Mouse (Mus musculus): ENCODE results near the gene Adamts9. TPM values are rescaled to one million over a fixed set of nuclear protein-coding genes. Genes with fewer than 3 reads are reported as not detected.

Adamts9 gene
- polyA plus RNA-seq (2015; fragmentation: Nextera tagmentation; extraction: Ambion mirVana) = 13.2 and 14.2 TPM in 2 replicates

DNA sequence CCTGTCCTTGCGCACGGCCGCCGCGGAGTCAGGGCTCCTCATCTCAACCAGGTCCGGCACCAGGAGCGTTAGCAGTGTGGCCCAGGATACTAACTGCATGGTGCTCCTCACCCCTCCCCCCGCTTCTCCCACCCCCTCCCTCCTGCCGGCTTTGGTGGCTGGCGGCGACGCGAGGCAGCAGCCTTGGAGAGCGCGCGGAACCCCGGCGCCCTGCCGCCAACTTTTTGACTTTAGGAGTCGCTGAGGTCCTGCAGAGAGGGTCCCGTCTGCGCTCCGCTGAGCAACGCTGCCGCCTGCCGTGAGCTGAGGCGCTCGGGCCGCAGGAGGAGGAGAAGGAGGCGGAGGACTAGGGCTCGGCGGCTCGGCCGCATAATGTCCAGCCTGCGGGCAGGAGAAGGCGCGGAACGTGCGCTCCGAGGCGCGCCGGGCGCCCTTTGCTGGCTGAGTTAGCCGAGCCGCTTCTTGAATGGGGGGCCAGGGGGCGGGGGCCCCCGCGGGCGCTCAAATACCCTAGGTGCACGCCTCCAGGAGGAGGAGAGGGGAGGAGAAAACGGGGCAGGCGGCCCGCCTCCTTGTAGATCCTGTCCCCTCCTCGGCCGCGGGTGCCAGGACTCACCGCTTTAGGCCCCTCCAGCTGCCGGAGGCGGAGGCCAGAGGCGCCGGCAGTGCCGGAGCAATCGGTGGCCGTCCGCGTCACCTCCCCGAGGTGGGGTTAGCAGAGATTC lies at the start of gene Adamts9:
Gene Adamts9 (minus strand): TSS at position 436 of the 725 bp plus-strand sequence.
- under 1% methylated on average over 67 of the region's 68 CpGs for WGBS
- peaks cover 27% of the 10 kb centered on the region for H3K4me1 ChIP-seq
- H3K27me3 ChIP-seq = no peaks in the 10 kb centered on the region
- H3K4me2 ChIP-seq = peak within 1 kb of the TSS; percentile 89
- H3K27ac ChIP-seq = peak within 1 kb of the TSS; percentile 96
- ATAC-seq (replicated peaks; ENCODE audit: low FRiP score) = peak; percentile 89
- H3K9me3 ChIP-seq (replicated peaks) = 0 out of 2 replicates have a peak, but pooled peaks cover 3% of the 10 kb centered on the region
- peak within 1 kb of the TSS; percentile 74 for H3K4me3 ChIP-seq (replicated peaks)
- H3K9ac ChIP-seq = peak within 1 kb of the TSS; percentile 84
- H3K36me3 ChIP-seq = peaks cover 1% of the 10 kb centered on the region; the same call in 1 of the 2 replicates

GRCm38 (mm10) chr6:92991616-92992015 lies 48.3 kb upstream of the Adamts9 start:
- ATAC-seq (replicated peaks; ENCODE audit: low FRiP score) = no peak
- peaks cover 14% of the 10 kb centered on the region for H3K4me1 ChIP-seq
- no peak overlapping the region for H3K9ac ChIP-seq
- 20% methylated on average over 1 of the region's 1 CpGs for WGBS
- H3K4me3 ChIP-seq (replicated peaks) = no peak overlapping the region
- no peaks in the 10 kb centered on the region for H3K27me3 ChIP-seq
- no peak overlapping the region for H3K27ac ChIP-seq
- H3K9me3 ChIP-seq (replicated peaks) = no peaks in the 10 kb centered on the region
- no peaks in the 10 kb centered on the region for H3K36me3 ChIP-seq
- no peak overlapping the region for H3K4me2 ChIP-seq

GRCm38 (mm10) chr6:92988620-92988998 lies 45.3 kb upstream of the Adamts9 start:
- peak overlapping the region; percentile 27; the same call in 1 of the 2 replicates for H3K4me2 ChIP-seq

DNA sequence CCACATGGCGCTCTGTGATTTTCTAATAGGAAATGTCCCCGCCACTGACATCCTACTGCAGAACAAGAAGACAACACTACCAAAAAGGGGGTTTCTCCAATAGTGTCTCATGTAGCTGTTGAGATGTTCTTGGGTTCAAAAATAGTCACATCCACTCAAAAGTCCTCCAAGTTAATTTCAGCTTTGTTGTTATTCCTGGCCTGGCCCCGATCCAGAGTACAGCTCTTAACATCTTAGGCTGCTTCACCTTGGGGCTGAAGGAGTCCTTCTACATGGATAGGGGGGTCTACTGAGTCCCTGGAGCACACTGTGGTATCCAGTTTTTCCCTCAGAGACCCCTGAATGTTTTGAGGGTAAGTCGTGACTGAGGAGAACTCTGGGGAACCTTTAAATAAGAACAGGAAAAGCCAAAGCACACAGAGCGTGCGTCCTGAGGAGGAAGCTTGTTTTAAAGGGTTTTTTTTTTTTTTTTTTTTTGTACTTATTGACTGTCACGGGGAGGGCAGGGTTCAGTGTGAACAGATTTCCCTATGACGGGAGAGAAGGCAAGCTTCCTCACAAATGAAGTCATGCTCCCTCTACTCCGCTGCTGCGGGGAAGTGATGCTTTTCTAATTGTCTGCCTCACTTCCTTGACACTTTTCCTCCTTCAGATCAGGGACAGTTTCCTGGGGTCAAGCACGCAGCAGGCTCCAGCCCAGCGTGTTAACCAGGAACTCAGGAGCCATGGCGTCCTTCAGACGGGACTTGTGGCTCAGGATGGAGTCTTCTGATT lies 44.7 kb upstream of the Adamts9 start:
- Histone ChIP-seq H3K9ac (no peak overlapping the region), H3K27ac (peak overlapping the region; percentile 58), H3K36me3 (no peaks in the 10 kb centered on the region), H3K4me1 (peaks cover 14% of the 10 kb centered on the region), H3K4me3 (replicated peaks) (no peak overlapping the region), H3K27me3 (no peaks in the 10 kb centered on the region), H3K9me3 (replicated peaks) (no peaks in the 10 kb centered on the region), H3K4me2 (peak overlapping the region; percentile 27; the same call in 1 of the 2 replicates)
- WGBS = 44% methylated on average over 14 of the region's 14 CpGs
- no peak for ATAC-seq (replicated peaks; ENCODE audit: low FRiP score)

More at GRCm38 (mm10) chr6:92988620-92988998, 45.3 kb upstream of the Adamts9 start:
- WGBS = 71% methylated on average over 10 of the region's 10 CpGs
- Histone ChIP-seq H3K9ac (no peak overlapping the region), H3K4me3 (replicated peaks) (no peak overlapping the region), H3K36me3 (no peaks in the 10 kb centered on the region), H3K27me3 (no peaks in the 10 kb centered on the region), H3K27ac (no peak overlapping the region), H3K4me1 (peaks cover 14% of the 10 kb centered on the region), H3K9me3 (replicated peaks) (no peaks in the 10 kb centered on the region)
- no peak for ATAC-seq (replicated peaks; ENCODE audit: low FRiP score)

GRCm38 (mm10) chr6:92987366-92987765 lies 44.1 kb upstream of the Adamts9 start:
- H3K27me3 ChIP-seq = no peaks in the 10 kb centered on the region
- 70% methylated on average over 9 of the region's 9 CpGs for WGBS
- no peak for ATAC-seq (replicated peaks; ENCODE audit: low FRiP score)
- H3K4me1 ChIP-seq = peaks cover 14% of the 10 kb centered on the region
- no peak overlapping the region for H3K27ac ChIP-seq
- no peaks in the 10 kb centered on the region for H3K36me3 ChIP-seq
- H3K4me3 ChIP-seq (replicated peaks) = no peak overlapping the region
- H3K9me3 ChIP-seq (replicated peaks) = no peaks in the 10 kb centered on the region
- H3K4me2 ChIP-seq = no peak overlapping the region
- no peak overlapping the region for H3K9ac ChIP-seq

GRCm38 (mm10) chr6:92983421-92983820 lies 40.1 kb upstream of the Adamts9 start:
- Histone ChIP-seq H3K27me3 (no peaks in the 10 kb centered on the region), H3K9ac (no peak overlapping the region), H3K36me3 (no peaks in the 10 kb centered on the region), H3K4me2 (no peak overlapping the region), H3K4me1 (peaks cover 13% of the 10 kb centered on the region), H3K9me3 (replicated peaks) (no peaks in the 10 kb centered on the region), H3K27ac (no peak overlapping the region), H3K4me3 (replicated peaks) (no peak overlapping the region)
- ATAC-seq (replicated peaks; ENCODE audit: low FRiP score) = no peak
- WGBS = 74% methylated on average over 7 of the region's 7 CpGs

DNA sequence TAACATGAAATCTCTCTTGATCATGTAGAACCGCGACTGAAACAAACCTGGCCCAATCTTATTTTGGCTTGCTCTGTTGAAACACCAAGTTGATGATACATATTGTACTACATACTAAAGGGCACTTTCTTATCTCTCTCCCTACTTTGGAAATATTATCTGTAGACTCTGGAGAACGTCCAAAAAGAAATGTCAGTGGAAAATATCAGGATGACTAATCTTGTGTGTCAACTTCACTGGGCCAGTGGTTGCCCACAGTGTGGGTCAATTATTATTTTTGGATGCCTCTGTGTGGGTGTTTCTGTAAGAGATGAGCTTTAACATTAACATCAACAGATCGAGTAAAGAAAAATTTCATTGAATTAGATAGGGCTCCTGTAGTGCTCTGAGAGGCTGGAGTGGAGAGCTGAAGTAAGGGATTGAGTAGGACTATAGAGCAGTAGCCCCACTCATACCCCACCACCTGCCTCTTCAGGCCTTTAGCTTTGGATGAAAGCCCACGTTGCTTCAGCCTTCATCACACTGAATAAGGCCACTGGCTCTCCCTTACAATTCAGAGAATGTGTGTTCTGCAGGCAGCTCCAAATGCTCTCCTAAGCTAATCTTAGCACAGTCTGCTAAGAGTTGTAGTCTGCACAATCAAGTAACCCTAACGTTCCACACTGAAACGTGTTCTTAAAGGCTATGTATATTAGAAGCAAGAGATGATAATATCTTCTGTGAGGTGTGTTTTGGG lies 38.3 kb upstream of the Adamts9 start:
- 85% methylated on average over 7 of the region's 7 CpGs for WGBS
- H3K27me3 ChIP-seq = no peaks in the 10 kb centered on the region
- no peak overlapping the region for H3K4me3 ChIP-seq (replicated peaks)
- no peaks in the 10 kb centered on the region for H3K4me1 ChIP-seq
- no peak overlapping the region for H3K27ac ChIP-seq
- H3K36me3 ChIP-seq = no peaks in the 10 kb centered on the region
- H3K4me2 ChIP-seq = no peak overlapping the region
- no peak overlapping the region for H3K9ac ChIP-seq
- ATAC-seq (replicated peaks; ENCODE audit: low FRiP score) = no peak
- no peaks in the 10 kb centered on the region for H3K9me3 ChIP-seq (replicated peaks)

GRCm38 (mm10) chr6:92973340-92973739 lies 30.0 kb upstream of the Adamts9 start:
- Histone ChIP-seq H3K27me3 (no peaks in the 10 kb centered on the region), H3K4me1 (no peaks in the 10 kb centered on the region), H3K4me2 (no peak overlapping the region), H3K36me3 (no peaks in the 10 kb centered on the region), H3K9ac (no peak overlapping the region), H3K27ac (no peak overlapping the region), H3K9me3 (replicated peaks) (no peaks in the 10 kb centered on the region), H3K4me3 (replicated peaks) (no peak overlapping the region)
- ATAC-seq (replicated peaks; ENCODE audit: low FRiP score) = no peak
- WGBS = 81% methylated on average over 3 of the region's 3 CpGs

GRCm38 (mm10) chr6:92968718-92969117 lies 25.4 kb upstream of the Adamts9 start:
- H3K36me3 ChIP-seq = no peaks in the 10 kb centered on the region
- H3K9me3 ChIP-seq (replicated peaks) = no peaks in the 10 kb centered on the region
- 56% methylated on average over 3 of the region's 3 CpGs for WGBS
- H3K27me3 ChIP-seq = no peaks in the 10 kb centered on the region
- no peak for ATAC-seq (replicated peaks; ENCODE audit: low FRiP score)
- no peak overlapping the region for H3K9ac ChIP-seq
- H3K4me3 ChIP-seq (replicated peaks) = no peak overlapping the region
- H3K27ac ChIP-seq = no peak overlapping the region
- no peaks in the 10 kb centered on the region for H3K4me1 ChIP-seq
- H3K4me2 ChIP-seq = no peak overlapping the region

GRCm38 (mm10) chr6:92968216-92968615 lies 24.9 kb upstream of the Adamts9 start:
- Histone ChIP-seq H3K9ac (no peak overlapping the region), H3K27ac (no peak overlapping the region), H3K36me3 (no peaks in the 10 kb centered on the region), H3K27me3 (no peaks in the 10 kb centered on the region), H3K9me3 (replicated peaks) (no peaks in the 10 kb centered on the region), H3K4me2 (no peak overlapping the region), H3K4me3 (replicated peaks) (no peak overlapping the region), H3K4me1 (no peaks in the 10 kb centered on the region)
- no peak for ATAC-seq (replicated peaks; ENCODE audit: low FRiP score)
- 67% methylated on average over 3 of the region's 3 CpGs for WGBS

DNA sequence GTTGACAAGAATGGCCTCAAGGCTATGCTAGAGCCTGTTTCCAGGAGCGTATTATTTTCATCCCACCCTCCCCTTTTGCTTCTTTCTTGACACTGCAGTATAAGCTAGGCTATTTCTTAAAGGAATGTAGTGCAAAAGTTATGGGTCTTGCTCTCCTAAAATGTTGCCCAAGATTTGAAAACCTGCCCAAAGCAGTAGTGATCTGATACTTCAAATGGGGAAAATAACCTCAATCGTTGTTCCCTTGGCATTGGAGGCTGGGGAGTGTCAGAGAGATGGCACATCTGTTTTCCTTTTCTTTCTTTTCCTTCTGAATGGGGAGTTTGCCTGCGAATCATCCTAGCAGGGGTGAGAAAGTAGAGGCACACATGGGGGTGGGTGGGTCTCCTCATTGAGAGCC lies 19.7 kb upstream of the Adamts9 start:
- Histone ChIP-seq H3K27ac (no peak overlapping the region), H3K27me3 (no peaks in the 10 kb centered on the region), H3K4me2 (no peak overlapping the region), H3K9ac (no peak overlapping the region), H3K4me1 (no peaks in the 10 kb centered on the region), H3K4me3 (replicated peaks) (no peak overlapping the region), H3K36me3 (no peaks in the 10 kb centered on the region), H3K9me3 (replicated peaks) (no peaks in the 10 kb centered on the region)
- WGBS = 77% methylated on average over 3 of the region's 3 CpGs
- no peak for ATAC-seq (replicated peaks; ENCODE audit: low FRiP score)

DNA sequence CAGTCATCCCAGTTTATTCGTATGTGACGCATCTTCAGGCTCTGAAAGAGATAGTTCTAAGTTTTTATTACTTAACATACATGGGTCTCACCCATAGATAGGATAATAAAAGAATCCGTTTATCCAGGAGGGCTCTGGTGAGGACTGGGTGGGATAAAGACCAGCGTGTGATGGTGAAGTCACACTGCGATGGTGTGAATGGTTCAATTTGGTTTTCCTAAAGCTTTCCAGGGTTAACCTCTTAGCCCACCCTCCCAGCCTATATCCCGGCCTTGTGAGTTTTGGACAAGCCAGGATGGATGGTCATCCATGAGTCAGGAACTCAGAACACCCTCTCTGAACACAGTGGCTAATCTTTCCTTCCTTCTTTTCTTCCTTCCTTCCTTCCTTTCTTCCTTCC lies 17.7 kb upstream of the Adamts9 start:
- ATAC-seq (replicated peaks; ENCODE audit: low FRiP score) = no peak
- H3K9ac ChIP-seq = no peak overlapping the region
- WGBS = 88% methylated on average over 6 of the region's 6 CpGs
- H3K9me3 ChIP-seq (replicated peaks) = no peaks in the 10 kb centered on the region
- no peak overlapping the region for H3K4me3 ChIP-seq (replicated peaks)
- H3K27ac ChIP-seq = no peak overlapping the region
- H3K4me2 ChIP-seq = no peak overlapping the region
- no peaks in the 10 kb centered on the region for H3K36me3 ChIP-seq
- H3K4me1 ChIP-seq = no peaks in the 10 kb centered on the region
- no peaks in the 10 kb centered on the region for H3K27me3 ChIP-seq

Measured in kidney, embryonic 15.5 days (tissue).